In the genomic region with DNA sequence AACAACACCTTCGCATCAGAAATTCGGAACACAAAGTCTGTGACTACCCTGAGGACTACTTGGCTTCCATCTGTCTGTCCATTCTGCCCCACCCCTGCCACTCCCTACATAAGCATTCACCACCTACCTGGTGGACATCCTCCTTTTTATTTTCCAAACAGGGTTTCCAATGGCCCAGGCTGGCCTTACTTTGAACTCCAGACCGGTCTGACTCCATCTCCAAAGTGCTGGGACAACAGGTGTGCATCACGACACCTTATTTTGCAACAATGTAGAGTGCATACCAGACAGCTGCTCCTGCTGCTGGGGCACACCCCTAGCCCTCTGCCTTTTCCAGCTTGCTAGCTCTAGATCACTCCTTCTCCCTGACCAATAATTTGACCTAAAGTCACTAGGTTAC, we compare ENCODE assay signal across 25 mouse cellular contexts.
DNase-seq lines count a peak whose midpoint lies in the region; ATAC-seq lines count a peak whose summit lies in the region.
"Had no signal": no experiment of that assay in that cellular context is flagged by ENCODE, and none has a peak within 500 bp of the region (broad histone marks: within the 10 kb centered on the region; RNA-seq: fewer than 3 reads in every experiment).

No protein-coding gene starts in this region.

- H3K4me3 ChIP-seq in liver, embryonic 11.5 days (ENCODE audit: low read depth, low read length): no peak overlapping the region
- H3K4me3 ChIP-seq in liver, embryonic 12.5 days: no peak overlapping the region
- H3K4me3 ChIP-seq in liver, embryonic 16.5 days (ENCODE audit: low read depth, low read length): no peak overlapping the region
- H3K4me3 ChIP-seq: embryonic facial prominence, embryonic 12.5 days; forebrain, embryonic 12.5 days; heart, adult 2 months; heart, embryonic 15.5 days had no signal

- peak overlapping the region; percentile 4; the same call in 1 of the 2 replicates for H3K27ac ChIP-seq in liver, embryonic 11.5 days (ENCODE audit: low read depth, low read length)
- peak overlapping the region; percentile 71 for H3K27ac ChIP-seq in liver, embryonic 12.5 days
- peak overlapping the region; percentile 75 for H3K27ac ChIP-seq in liver, embryonic 16.5 days (ENCODE audit: low read length)
- H3K27ac ChIP-seq: embryonic facial prominence, embryonic 12.5 days; forebrain, embryonic 12.5 days; heart, adult 2 months; heart, embryonic 15.5 days; hindbrain, embryonic 14.5 days had no signal

- DNase-seq in liver, embryonic 11.5 days (ENCODE audit: low spot score): no peak
- DNase-seq in liver (no peak), ES-CJ7 (ENCODE audit: low read depth, low spot score) (peak; percentile 60)
- no peak for DNase-seq in gastrocnemius, adult 8-10 months (ENCODE audit: low spot score in 2 of 2)
- DNase-seq in cerebellum, postnatal 4 days (ENCODE audit: low spot score in 2 of 2): no peak
- no peak for DNase-seq in spleen, postnatal 4 days (ENCODE audit: low spot score in 2 of 2)
- DNase-seq: adrenal gland, adult 8-10 months; adrenal gland, postnatal 36 days; B cell, adult 2 months; cerebellum, adult 11 months; cerebellum, adult 8-10 months; cerebellum, postnatal 14 days; gastrocnemius, postnatal 14 days; heart, adult 2 months; heart, postnatal 14 days had no signal

- no peaks in the 10 kb centered on the region for H3K9me3 ChIP-seq in liver, embryonic 11.5 days (ENCODE audit: control insufficient read depth, low read length)
- no peaks in the 10 kb centered on the region for H3K9me3 ChIP-seq in liver, embryonic 12.5 days (replicated peaks)
- no peaks in the 10 kb centered on the region for H3K9me3 ChIP-seq in liver, embryonic 16.5 days (replicated peaks; ENCODE audit: control insufficient read depth, low read length)
- H3K9me3 ChIP-seq: embryonic facial prominence, embryonic 12.5 days; forebrain, embryonic 12.5 days; heart, embryonic 15.5 days had no signal

- 0 out of 2 replicates have a peak overlapping the region, but pooled peaks have one; percentile 12 for H3K4me2 ChIP-seq in liver, embryonic 11.5 days
- H3K4me2 ChIP-seq in liver, embryonic 12.5 days: peak overlapping the region; percentile 52
- peak overlapping the region; percentile 43 for H3K4me2 ChIP-seq in liver, embryonic 16.5 days (ENCODE audit: low read depth, low read length)
- H3K4me2 ChIP-seq: embryonic facial prominence, embryonic 12.5 days; forebrain, embryonic 12.5 days; heart, embryonic 11.5 days; heart, embryonic 15.5 days; hindbrain, embryonic 14.5 days had no signal

- H3K4me1 ChIP-seq in liver, embryonic 11.5 days (replicated peaks; ENCODE audit: control insufficient read depth, insufficient read depth, low read length): peaks cover 52% of the 10 kb centered on the region
- peaks cover 87% of the 10 kb centered on the region for H3K4me1 ChIP-seq in liver, embryonic 12.5 days
- peaks cover 71% of the 10 kb centered on the region for H3K4me1 ChIP-seq in liver, embryonic 16.5 days (ENCODE audit: control insufficient read depth, low read depth, low read length)
- H3K4me1 ChIP-seq: embryonic facial prominence, embryonic 12.5 days had no signal

- no peaks in the 10 kb centered on the region for H3K36me3 ChIP-seq in liver, embryonic 11.5 days (ENCODE audit: control insufficient read depth, insufficient read depth, low read length)
- H3K36me3 ChIP-seq in liver, embryonic 12.5 days: no peaks in the 10 kb centered on the region
- H3K36me3 ChIP-seq in liver, embryonic 16.5 days (ENCODE audit: control insufficient read depth, insufficient read depth): no peaks in the 10 kb centered on the region
- H3K36me3 ChIP-seq: embryonic facial prominence, embryonic 12.5 days; heart, embryonic 15.5 days had no signal

- 91% methylated on average over 4 of the region's 4 CpGs for WGBS in liver, embryonic 11.5 days
- WGBS in liver, embryonic 12.5 days (ENCODE audit: insufficient replicate concordance): 74% methylated on average over 4 of the region's 4 CpGs
- WGBS in liver, embryonic 16.5 days (ENCODE audit: insufficient replicate concordance): 76% methylated on average over 4 of the region's 4 CpGs

- 0 out of 2 replicates have a peak overlapping the region, but pooled peaks have one; percentile 11 for H3K9ac ChIP-seq in liver, embryonic 11.5 days (ENCODE audit: low read depth, low read length)
- H3K9ac ChIP-seq in liver, embryonic 12.5 days: peak overlapping the region; percentile 55
- H3K9ac ChIP-seq in liver, embryonic 16.5 days (ENCODE audit: low read depth, low read length): peak overlapping the region; percentile 8; the same call in 1 of the 2 replicates
- H3K9ac ChIP-seq: embryonic facial prominence, embryonic 12.5 days; forebrain, embryonic 12.5 days; heart, embryonic 15.5 days; hindbrain, embryonic 14.5 days had no signal

- peaks cover 2% of the 10 kb centered on the region; the same call in 1 of the 2 replicates for H3K27me3 ChIP-seq in liver, embryonic 11.5 days (replicated peaks; ENCODE audit: control insufficient read depth, insufficient read depth, low read length)
- peaks cover 8% of the 10 kb centered on the region; the same call in 1 of the 2 replicates for H3K27me3 ChIP-seq in liver, embryonic 12.5 days (replicated peaks)
- no peaks in the 10 kb centered on the region for H3K27me3 ChIP-seq in liver, embryonic 16.5 days (ENCODE audit: control insufficient read depth, insufficient read depth, low read depth, low read length)

- ATAC-seq in liver, embryonic 11.5 days (replicated peaks; ENCODE audit: low FRiP score): no peak
- ATAC-seq in liver, embryonic 12.5 days: no peak
- ATAC-seq in liver, embryonic 16.5 days (ENCODE audit: low read depth): no peak
- ATAC-seq: activated CD4-positive, CD25-positive, alpha-beta regulatory T cell, adult 4 months; CD4-positive, CD25-positive, alpha-beta regulatory T cell, adult 4 months; forebrain, embryonic 16.5 days had no signal

Comparison
In these comparisons a context has a peak if more than half of its experiments do, and no peak if none do; other contexts are left out.
1. H3K27ac ChIP-seq: peak in every context shown above with its lines; median percentile 75 in liver, embryonic 16.5 days; 71 in liver, embryonic 12.5 days; 4 in liver, embryonic 11.5 days.